23 mouse cellular contexts compared by ENCODE assay signal in the genomic region with DNA sequence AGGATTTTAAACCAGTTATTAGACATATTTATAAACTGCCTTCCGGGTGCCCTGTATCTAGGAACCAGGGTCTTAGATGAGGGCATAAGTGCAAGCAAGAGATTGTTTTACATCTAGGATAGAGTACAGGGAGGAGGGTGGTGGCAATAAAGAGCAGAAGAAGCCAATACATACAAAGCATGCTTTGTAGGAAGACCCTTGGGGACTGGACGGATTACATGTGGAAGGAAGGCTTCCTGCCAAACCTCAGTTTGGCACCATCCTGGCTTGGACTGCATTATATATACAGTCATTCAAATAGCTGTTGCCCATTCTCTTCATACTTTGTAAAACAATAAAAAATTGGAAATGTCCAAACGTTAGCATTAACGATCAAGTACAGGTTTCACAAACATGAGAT.
DNase-seq lines count a peak whose midpoint lies in the region; ATAC-seq and TF ChIP-seq lines count a peak whose summit lies in the region.
"Had no signal": no experiment of that assay in that cellular context is flagged by ENCODE, and none has a peak within 500 bp of the region (broad histone marks: within the 10 kb centered on the region; RNA-seq: fewer than 3 reads in every experiment).

No protein-coding gene starts in this region.

- H3K4me2 ChIP-seq in limb, embryonic 14.5 days (replicated peaks; ENCODE audit: low read depth, low read length, severe bottlenecking) = no peak overlapping the region
- H3K4me2 ChIP-seq: hindbrain, embryonic 14.5 days; limb, embryonic 15.5 days; midbrain, embryonic 11.5 days; neural tube, embryonic 13.5 days had no signal

- no peak overlapping the region for H3K4me3 ChIP-seq in limb, embryonic 14.5 days (replicated peaks; ENCODE audit: low read length)
- H3K4me3 ChIP-seq in thymus, adult 2 months (ENCODE audit: control insufficient read depth, insufficient read depth, low read length) = no peak overlapping the region
- H3K4me3 ChIP-seq: layer of hippocampus, adult 2 months; limb, embryonic 15.5 days; neural tube, embryonic 13.5 days had no signal

- peaks cover 22% of the 10 kb centered on the region for H3K4me1 ChIP-seq in limb, embryonic 14.5 days (ENCODE audit: control insufficient read depth, insufficient read depth, low read length)
- peaks cover 6% of the 10 kb centered on the region for H3K4me1 ChIP-seq in thymus, adult 2 months (replicated peaks; ENCODE audit: control insufficient read depth, insufficient read depth, low read length)
- H3K4me1 ChIP-seq: neural tube, embryonic 13.5 days had no signal

- DNase-seq in adrenal gland, postnatal 10 days = peak; percentile 4
- no peak for DNase-seq in adrenal gland, adult 18-20 months (ENCODE audit: low spot score in 2 of 2)
- peak; percentile 19 for DNase-seq in left cerebral cortex, postnatal 4 days
- no peak for DNase-seq in left cerebral cortex, postnatal 10 days (ENCODE audit: extremely low spot score in 1 of 2, low spot score in 2 of 2)
- DNase-seq in 3134 (ENCODE audit: extremely low read depth, insufficient read length, low spot score) = peak; percentile 53
- peak; percentile 75 for DNase-seq in limb, embryonic 14.5 days (ENCODE audit: low spot score)
- no peak for DNase-seq in thymus, adult 2 months
- DNase-seq: adrenal gland, adult 8-10 months; cerebellum, adult 2 months; heart, postnatal 36 days; kidney, postnatal 25 days; right cerebral cortex, adult 18-20 months; right cerebral cortex, postnatal 4 days; thymus, postnatal 25 days had no signal

- peak; percentile 51; the same call in 1 of the 2 replicates for ATAC-seq in limb, embryonic 14.5 days (ENCODE audit: low FRiP score, low read depth)
- ATAC-seq: CD4-positive, CD25-positive, alpha-beta regulatory T cell, adult 4 months; intestine, postnatal 0 days; Patski had no signal

- no peak for TF ChIP-seq CTCF in thymus, adult 2 months (IDR thresholded peaks at IDR 0.05; ENCODE audit: borderline replicate concordance, control insufficient read depth, extremely low read depth, insufficient read depth, low read length, poor library complexity)

- H3K36me3 ChIP-seq in limb, embryonic 14.5 days (ENCODE audit: control insufficient read depth, insufficient read depth, low read length) = no peaks in the 10 kb centered on the region
- no peaks in the 10 kb centered on the region for H3K36me3 ChIP-seq in thymus, adult 2 months (ENCODE audit: control insufficient read depth, insufficient read depth, low read length)
- H3K36me3 ChIP-seq: limb, embryonic 15.5 days; neural tube, embryonic 13.5 days had no signal

- H3K9me3 ChIP-seq in limb, embryonic 14.5 days (ENCODE audit: control insufficient read depth, low read length) = no peaks in the 10 kb centered on the region
- H3K9me3 ChIP-seq: limb, embryonic 15.5 days; neural tube, embryonic 13.5 days had no signal

- no peaks in the 10 kb centered on the region for H3K27me3 ChIP-seq in limb, embryonic 14.5 days (ENCODE audit: control insufficient read depth, insufficient read depth, low read length)
- no peaks in the 10 kb centered on the region for H3K27me3 ChIP-seq in thymus, adult 2 months (ENCODE audit: control insufficient read depth, insufficient read depth, low read length)
- H3K27me3 ChIP-seq: limb, embryonic 15.5 days; neural tube, embryonic 13.5 days; Patski had no signal

- TF ChIP-seq POLR2A in limb, embryonic 14.5 days (IDR thresholded peaks at IDR 0.05; ENCODE audit: borderline replicate concordance, extremely low read depth, insufficient read depth, insufficient read length) = no peak
- TF ChIP-seq POLR2A in thymus, adult 2 months (IDR thresholded peaks at IDR 0.05; ENCODE audit: control insufficient read depth, extremely low read depth, insufficient read depth, low read length, poor library complexity) = no peak

- no peak overlapping the region for H3K27ac ChIP-seq in limb, embryonic 14.5 days (replicated peaks; ENCODE audit: low read depth, low read length)
- H3K27ac ChIP-seq in thymus, adult 2 months (ENCODE audit: control insufficient read depth, insufficient read depth, low read length) = no peak overlapping the region
- H3K27ac ChIP-seq: hindbrain, embryonic 14.5 days; layer of hippocampus, adult 2 months; limb, embryonic 15.5 days; liver, embryonic 14.5 days; neural tube, embryonic 13.5 days had no signal

- 41% methylated on average over 4 of the region's 4 CpGs for WGBS in limb, embryonic 14.5 days
- WGBS in thymus, adult 2 months = 99% methylated on average over 4 of the region's 4 CpGs

- H3K9ac ChIP-seq in limb, embryonic 14.5 days (ENCODE audit: low read depth, low read length, severe bottlenecking) = no peak overlapping the region
- H3K9ac ChIP-seq: hindbrain, embryonic 14.5 days; limb, embryonic 15.5 days; liver, embryonic 14.5 days; neural tube, embryonic 13.5 days had no signal

- intact Hi-C loops in left cerebral cortex, postnatal 4 days (cut with DNase I) = no loop called here
- intact Hi-C loops in left cerebral cortex, postnatal 10 days (cut with DNase I) = no loop called here

Comparison
In these comparisons a context has a peak if more than half of its experiments do, and no peak if none do; other contexts are left out.
1. DNase-seq: peak in adrenal gland, postnatal 10 days (single experiment), left cerebral cortex, postnatal 4 days (single experiment), 3134 (single experiment) and limb, embryonic 14.5 days (single experiment); none in adrenal gland, adult 18-20 months (0 of 2), left cerebral cortex, postnatal 10 days (0 of 2) and thymus, adult 2 months (single experiment).